Mouse (Mus musculus) ES-E14 (cell line): ENCODE data around the gene Mgat3.

Experiments
- CHD2 ChIP-seq: IDR thresholded peaks from 2 replicates; pipeline ENCODE4 v1.6.1; 2014; ENCODE audit warnings: mild to moderate bottlenecking, low read depth, low read length, inconsistent platforms
- HCFC1 ChIP-seq: IDR thresholded peaks from 2 replicates; pipeline ENCODE4 v1.6.1; 2012; ENCODE audit warnings: low read length, inconsistent platforms, borderline replicate concordance; ENCODE audit not compliant: insufficient read depth
- MAFK ChIP-seq: IDR thresholded peaks from 2 replicates; pipeline ENCODE4 v1.6.1; 2014; ENCODE audit warnings: mild to moderate bottlenecking, low read depth, low read length, inconsistent platforms; ENCODE audit not compliant: insufficient read depth
- ZC3H11A ChIP-seq: IDR thresholded peaks from 2 replicates; pipeline ENCODE4 v1.6.1; 2012; ENCODE audit warnings: low read depth, mild to moderate bottlenecking, inconsistent platforms, low read length, borderline replicate concordance
- ZNF384 ChIP-seq: IDR thresholded peaks from 2 replicates; pipeline ENCODE4 v1.6.1; 2012; ENCODE audit warnings: low read depth, low read length, inconsistent platforms

DNA sequence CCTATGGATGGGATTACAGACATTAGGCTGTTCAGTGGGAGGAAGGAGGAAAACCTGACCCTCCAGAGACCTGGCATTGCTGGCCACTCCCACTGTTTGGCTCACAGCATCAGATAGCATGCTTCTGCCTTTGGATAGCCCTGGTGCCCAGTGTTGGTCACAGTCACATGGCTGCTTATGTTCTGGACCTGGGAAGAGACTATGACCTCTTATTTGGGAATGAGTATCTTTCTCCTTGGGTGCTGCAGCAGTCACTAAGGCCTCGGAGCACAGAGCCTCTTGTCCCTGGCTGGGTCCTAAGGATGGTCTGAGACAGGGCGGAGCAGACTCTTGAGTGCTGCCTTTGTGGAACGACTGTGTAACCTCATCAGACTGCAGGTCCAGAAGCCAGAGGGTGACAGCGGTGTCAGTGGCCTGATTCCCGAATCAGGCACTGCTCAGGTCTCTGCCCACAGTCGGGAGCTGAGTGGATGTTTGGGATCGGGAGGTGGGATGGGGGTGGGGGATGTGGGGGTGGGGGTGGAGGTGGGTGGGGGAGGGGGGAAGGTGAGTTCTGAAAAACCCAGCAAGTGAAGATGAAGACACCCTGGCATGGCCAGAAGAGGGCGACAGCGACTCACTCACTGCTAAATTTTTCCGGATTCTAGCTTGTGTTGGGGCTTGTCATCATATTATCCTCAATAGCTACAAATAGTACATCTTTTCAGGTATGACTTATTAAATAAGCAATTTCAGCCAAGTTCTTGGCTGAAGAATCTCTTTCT, 42.4 kb downstream of the Mgat3 start:
- TF ChIP-seq ZC3H11A, result no peak; the same call in 1 of the 2 replicates
- no peak for TF ChIP-seq ZNF384
- TF ChIP-seq CHD2, result no peak
- TF ChIP-seq MAFK, result no peak
- TF ChIP-seq HCFC1, result no peak
